Mouse (Mus musculus) adipocyte (in vitro differentiated cells): Measurements from ENCODE around the gene Dnttip2.
"Not testable (repeated sequence)": the region's sequence is repeated elsewhere in the genome, so short reads cannot be mapped to it uniquely, and the experiment has no call there.

Source experiments
- DNase-seq: peaks from one replicate; pipeline ENCODE4 v3.0.0-alpha.2; 2016; ENCODE audit warnings: low spot score

Gene Dnttip2

GRCm38 (mm10) chr3:122274241-122275024 is at the start of gene Dnttip2:
Gene Dnttip2 (plus strand): TSS chr3:122274388.
- DNase-seq: peak; percentile 97

- not testable (repeated sequence) for DNase-seq
These were observed 47.2 kb upstream of the Dnttip2 start for GRCm38 (mm10) chr3:122226972-122227371.

- DNase-seq: no peak
These were observed 38.4 kb upstream of the Dnttip2 start for GRCm38 (mm10) chr3:122235772-122236171.

- DNase-seq: no peak
These were observed 31.3 kb upstream of the Dnttip2 start for GRCm38 (mm10) chr3:122242876-122243275.

- DNase-seq: peak; percentile 46
These were observed 30.6 kb upstream of the Dnttip2 start for GRCm38 (mm10) chr3:122243416-122244167.

GRCm38 (mm10) chr3:122244759-122245158 is 29.4 kb upstream of the Dnttip2 start:
- no peak for DNase-seq

- DNase-seq: peak; percentile 90
These were observed 28.8 kb upstream of the Dnttip2 start, which contains the start of gene Gclm for GRCm38 (mm10) chr3:122245215-122245877. Gene Gclm (plus strand): TSS chr3:122245557.

GRCm38 (mm10) chr3:122245878-122246332 is 28.3 kb upstream of the Dnttip2 start:
- DNase-seq: peak; percentile 42

GRCm38 (mm10) chr3:122246406-122246805 is 27.8 kb upstream of the Dnttip2 start:
- DNase-seq: no peak

- no peak for DNase-seq
These were observed 27.0 kb upstream of the Dnttip2 start for GRCm38 (mm10) chr3:122246986-122247767.

- DNase-seq: no peak
These were observed 26.5 kb upstream of the Dnttip2 start for GRCm38 (mm10) chr3:122247768-122248100.

GRCm38 (mm10) chr3:122252466-122253253 is 21.5 kb upstream of the Dnttip2 start:
- DNase-seq: no peak

GRCm38 (mm10) chr3:122254050-122254449 is 20.1 kb upstream of the Dnttip2 start:
- DNase-seq: not testable (repeated sequence)

- no peak for DNase-seq
These were observed 4.2 kb upstream of the Dnttip2 start for GRCm38 (mm10) chr3:122269986-122270385.

GRCm38 (mm10) chr3:122272565-122272964 is 1.6 kb upstream of the Dnttip2 start:
- DNase-seq: not testable (repeated sequence)

GRCm38 (mm10) chr3:122273407-122274240 is 564 bp upstream of the Dnttip2 start:
- DNase-seq: no peak

GRCm38 (mm10) chr3:122275111-122275510 is 923 bp downstream of the Dnttip2 start:
- DNase-seq: no peak

- no peak for DNase-seq
These were observed 13.0 kb downstream of the Dnttip2 start for GRCm38 (mm10) chr3:122287195-122287594.

- no peak for DNase-seq
These were observed 14.5 kb downstream of the Dnttip2 start for GRCm38 (mm10) chr3:122288613-122289195.

- not testable (repeated sequence) for DNase-seq
These were observed 15.2 kb downstream of the Dnttip2 start for GRCm38 (mm10) chr3:122289344-122289743.
